Mouse (Mus musculus): ENCODE results near the gene Slc12a1. TPM values are rescaled to one million over a fixed set of nuclear protein-coding genes. Genes with fewer than 3 reads are reported as not detected.
A peak's percentile ranks its signal among the peaks of the same experiment; 100 is the strongest.

The Slc12a1 gene
- polyA plus RNA-seq, 1 experiment = not detected

DNA sequence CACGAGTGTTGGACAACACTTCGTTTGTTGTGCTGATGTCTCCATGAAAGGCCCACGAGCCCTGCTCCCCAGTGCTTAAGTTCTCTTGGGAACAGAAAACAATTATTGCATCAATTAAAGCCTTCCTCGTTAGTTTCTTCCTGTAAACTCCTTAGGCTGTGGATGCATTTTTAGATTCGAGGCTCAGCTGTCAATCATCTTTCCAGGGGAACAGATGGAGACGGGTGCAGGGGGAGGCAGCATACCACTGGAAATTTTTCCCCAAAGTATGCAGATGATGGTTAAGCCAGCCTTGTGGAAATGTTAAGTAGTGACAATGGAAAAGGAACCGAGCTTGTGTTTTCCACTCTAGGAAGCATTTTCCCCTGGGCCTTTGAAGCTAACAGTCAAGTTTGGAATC is 44.5 kb downstream of the Slc12a1 start:
- H3K4me3 ChIP-seq (ENCODE audit: insufficient read depth, low read length) = no peak overlapping the region
- no peak overlapping the region for H3K27ac ChIP-seq (ENCODE audit: insufficient read depth, low read depth, low read length)
- H3K4me1 ChIP-seq (ENCODE audit: control insufficient read depth, insufficient read depth, low read length) = no peaks in the 10 kb centered on the region
- TF ChIP-seq POLR2A (IDR thresholded peaks at IDR 0.05; ENCODE audit: borderline replicate concordance, low read depth, low read length) = no peak
- TF ChIP-seq CTCF (IDR thresholded peaks at IDR 0.05; ENCODE audit: low read depth, low read length) = no peak

DNA sequence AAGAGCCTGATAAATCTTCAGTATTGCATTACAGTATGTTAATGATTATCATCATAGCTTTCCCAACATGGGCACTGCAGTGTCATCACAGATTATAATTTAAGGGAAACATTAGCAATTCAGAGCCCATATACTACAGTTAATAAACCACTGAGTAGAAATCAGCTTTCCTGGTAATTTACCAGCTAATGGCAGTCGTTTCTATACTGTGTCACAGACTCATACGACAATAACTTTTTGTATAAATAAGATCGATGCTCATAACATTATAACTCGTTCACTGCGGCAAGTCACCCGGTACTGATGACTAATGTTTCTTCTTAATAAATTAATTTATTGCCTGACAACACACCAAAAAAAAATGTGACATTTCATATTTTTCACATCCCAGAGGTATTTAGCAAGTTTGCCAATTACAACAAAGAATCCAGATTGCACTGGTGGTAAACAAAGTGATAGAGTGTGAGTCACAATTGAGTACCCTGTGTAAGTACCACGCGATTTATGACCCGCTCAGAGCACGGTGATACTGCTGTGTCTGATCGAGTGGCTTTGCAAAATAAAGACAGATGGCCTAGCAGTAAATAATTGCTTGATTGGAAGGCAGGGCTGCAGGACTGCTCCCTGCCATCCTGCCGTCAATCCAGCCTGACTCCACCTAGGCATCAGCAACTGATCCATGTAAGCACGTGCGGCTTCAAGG is 56.7 kb downstream of the Slc12a1 start:
- Histone ChIP-seq H3K4me1 (ENCODE audit: control insufficient read depth, insufficient read depth, low read length) (no peaks in the 10 kb centered on the region), H3K27ac (ENCODE audit: insufficient read depth, low read depth, low read length) (no peak overlapping the region), H3K4me3 (ENCODE audit: insufficient read depth, low read length) (no peak overlapping the region)
- TF ChIP-seq CTCF (IDR thresholded peaks at IDR 0.05; ENCODE audit: low read depth, low read length) = no peak
- no peak for TF ChIP-seq POLR2A (IDR thresholded peaks at IDR 0.05; ENCODE audit: borderline replicate concordance, low read depth, low read length)

DNA sequence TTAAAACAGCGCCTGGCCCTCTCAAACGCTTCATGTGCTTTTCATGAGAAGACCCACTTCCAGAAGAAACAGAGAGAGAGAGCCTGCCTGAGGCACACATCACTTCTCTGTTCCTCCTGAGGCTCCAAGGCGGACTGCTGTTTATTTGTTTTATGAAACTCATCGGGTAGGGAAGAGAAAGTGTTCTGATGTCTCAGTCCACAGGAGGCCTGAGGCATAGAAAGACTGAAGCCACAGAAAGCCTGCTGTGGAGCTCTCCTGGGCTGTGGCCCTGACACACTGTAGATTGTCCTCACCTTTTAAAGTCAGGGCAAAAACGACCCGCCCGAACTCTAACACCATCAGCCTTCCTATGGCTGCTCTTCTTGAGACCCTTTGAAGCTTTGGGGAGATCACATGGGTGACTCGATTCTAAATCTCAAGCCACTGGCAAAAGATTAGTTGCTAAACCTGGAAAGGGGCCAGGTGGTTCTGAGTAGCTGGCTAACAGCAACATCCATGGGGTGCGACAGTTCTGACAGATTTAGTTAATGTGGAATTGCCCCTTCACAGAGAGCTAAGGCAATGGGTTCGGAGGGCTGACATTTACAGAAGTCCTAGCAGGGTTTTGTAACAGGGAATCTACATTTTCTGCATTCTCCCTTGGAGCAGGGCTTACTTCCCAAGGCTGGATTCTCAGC is 59.7 kb downstream of the Slc12a1 start:
- H3K27ac ChIP-seq (ENCODE audit: insufficient read depth, low read depth, low read length) = no peak overlapping the region
- H3K4me1 ChIP-seq (ENCODE audit: control insufficient read depth, insufficient read depth, low read length) = no peaks in the 10 kb centered on the region
- no peak for TF ChIP-seq CTCF (IDR thresholded peaks at IDR 0.05; ENCODE audit: low read depth, low read length)
- TF ChIP-seq POLR2A (IDR thresholded peaks at IDR 0.05; ENCODE audit: borderline replicate concordance, low read depth, low read length) = no peak
- no peak overlapping the region for H3K4me3 ChIP-seq (ENCODE audit: insufficient read depth, low read length)

DNA sequence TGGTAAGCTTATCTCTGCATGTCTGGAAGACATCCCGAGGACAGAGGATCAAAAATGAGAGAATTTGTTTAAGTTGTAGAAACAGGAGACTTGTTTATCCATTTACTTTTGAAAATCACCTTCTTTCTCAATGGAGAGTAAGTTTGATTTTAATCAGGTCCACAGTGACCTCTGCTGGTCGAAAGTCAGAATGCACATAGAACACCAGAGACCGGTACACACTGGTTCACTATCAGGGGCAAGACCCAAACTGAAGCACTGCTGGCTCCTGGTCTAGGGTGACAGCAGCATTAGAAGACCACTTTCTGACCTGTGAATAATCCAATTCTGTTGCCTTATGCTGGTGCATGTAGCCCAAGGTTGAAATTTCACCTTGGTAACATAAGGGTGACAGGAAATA is 62.3 kb downstream of the Slc12a1 start:
- Histone ChIP-seq H3K27ac (ENCODE audit: insufficient read depth, low read depth, low read length) (no peak overlapping the region), H3K4me1 (ENCODE audit: control insufficient read depth, insufficient read depth, low read length) (no peaks in the 10 kb centered on the region), H3K4me3 (ENCODE audit: insufficient read depth, low read length) (no peak overlapping the region)
- 0 out of 2 replicates have a peak, but pooled peaks have one; percentile 22 for TF ChIP-seq CTCF (IDR thresholded peaks at IDR 0.05; ENCODE audit: low read depth, low read length)
- no peak for TF ChIP-seq POLR2A (IDR thresholded peaks at IDR 0.05; ENCODE audit: borderline replicate concordance, low read depth, low read length)

GRCm38 (mm10) chr2:125217286-125217685 is 65.0 kb downstream of the Slc12a1 start:
- no peak for TF ChIP-seq POLR2A (IDR thresholded peaks at IDR 0.05; ENCODE audit: borderline replicate concordance, low read depth, low read length)
- TF ChIP-seq CTCF (IDR thresholded peaks at IDR 0.05; ENCODE audit: low read depth, low read length) = no peak
- H3K4me1 ChIP-seq (ENCODE audit: control insufficient read depth, insufficient read depth, low read length) = no peaks in the 10 kb centered on the region
- H3K4me3 ChIP-seq (ENCODE audit: insufficient read depth, low read length) = no peak overlapping the region
- no peak overlapping the region for H3K27ac ChIP-seq (ENCODE audit: insufficient read depth, low read depth, low read length)

DNA sequence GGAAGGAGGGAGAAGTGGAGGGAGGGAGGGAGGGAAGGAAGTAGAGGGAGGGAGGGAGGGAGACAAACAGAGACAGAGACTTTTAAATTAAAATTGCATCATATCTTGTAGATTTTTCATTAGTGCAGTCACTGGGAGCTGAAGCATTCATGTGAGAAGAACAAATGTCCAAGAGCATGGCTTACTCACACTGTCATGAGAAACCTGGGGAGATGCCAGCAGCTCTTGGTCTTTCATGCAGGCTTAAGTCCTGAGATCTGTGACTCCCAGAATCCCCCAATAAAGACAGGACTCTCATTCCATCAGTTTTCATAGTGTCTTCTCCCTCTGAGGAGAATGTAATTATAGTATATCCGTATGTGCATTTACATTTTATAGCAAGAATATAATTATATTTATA is 66.3 kb downstream of the Slc12a1 start:
- Histone ChIP-seq H3K4me3 (ENCODE audit: insufficient read depth, low read length) (no peak overlapping the region), H3K4me1 (ENCODE audit: control insufficient read depth, insufficient read depth, low read length) (no peaks in the 10 kb centered on the region), H3K27ac (ENCODE audit: insufficient read depth, low read depth, low read length) (no peak overlapping the region)
- TF ChIP-seq POLR2A (IDR thresholded peaks at IDR 0.05; ENCODE audit: borderline replicate concordance, low read depth, low read length) (no peak), CTCF (IDR thresholded peaks at IDR 0.05; ENCODE audit: low read depth, low read length) (no peak)

- no peaks in the 10 kb centered on the region for H3K4me1 ChIP-seq (ENCODE audit: control insufficient read depth, insufficient read depth, low read length)
- no peak overlapping the region for H3K4me3 ChIP-seq (ENCODE audit: insufficient read depth, low read length)
- no peak overlapping the region for H3K27ac ChIP-seq (ENCODE audit: insufficient read depth, low read depth, low read length)
- TF ChIP-seq CTCF (IDR thresholded peaks at IDR 0.05; ENCODE audit: low read depth, low read length) = no peak
- no peak for TF ChIP-seq POLR2A (IDR thresholded peaks at IDR 0.05; ENCODE audit: borderline replicate concordance, low read depth, low read length)
Observed at GRCm38 (mm10) chr2:125219268-125219667, 67.0 kb downstream of the Slc12a1 start.

DNA sequence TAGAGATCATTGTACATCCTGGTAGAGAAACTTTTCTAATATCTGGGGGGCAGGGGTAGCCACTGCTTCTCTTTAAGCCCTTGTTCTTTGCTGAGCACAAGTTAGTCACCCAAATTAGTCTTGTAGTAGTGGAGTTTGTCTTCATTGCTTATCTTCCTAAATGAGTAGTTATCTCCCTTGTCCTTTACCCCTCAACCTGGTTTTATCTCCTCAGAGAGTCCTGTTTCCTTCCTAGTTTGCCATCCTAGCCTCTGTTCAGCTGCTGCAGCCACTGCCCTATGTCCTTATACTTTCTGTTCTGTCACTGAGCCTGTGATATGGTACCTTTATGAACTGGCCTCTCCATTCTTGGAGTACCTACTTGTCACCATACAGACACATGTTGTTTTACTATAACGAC is 69.4 kb downstream of the Slc12a1 start:
- H3K27ac ChIP-seq (ENCODE audit: insufficient read depth, low read depth, low read length) = no peak overlapping the region
- H3K4me1 ChIP-seq (ENCODE audit: control insufficient read depth, insufficient read depth, low read length) = no peaks in the 10 kb centered on the region
- no peak overlapping the region for H3K4me3 ChIP-seq (ENCODE audit: insufficient read depth, low read length)
- no peak for TF ChIP-seq POLR2A (IDR thresholded peaks at IDR 0.05; ENCODE audit: borderline replicate concordance, low read depth, low read length)
- TF ChIP-seq CTCF (IDR thresholded peaks at IDR 0.05; ENCODE audit: low read depth, low read length) = no peak

DNA sequence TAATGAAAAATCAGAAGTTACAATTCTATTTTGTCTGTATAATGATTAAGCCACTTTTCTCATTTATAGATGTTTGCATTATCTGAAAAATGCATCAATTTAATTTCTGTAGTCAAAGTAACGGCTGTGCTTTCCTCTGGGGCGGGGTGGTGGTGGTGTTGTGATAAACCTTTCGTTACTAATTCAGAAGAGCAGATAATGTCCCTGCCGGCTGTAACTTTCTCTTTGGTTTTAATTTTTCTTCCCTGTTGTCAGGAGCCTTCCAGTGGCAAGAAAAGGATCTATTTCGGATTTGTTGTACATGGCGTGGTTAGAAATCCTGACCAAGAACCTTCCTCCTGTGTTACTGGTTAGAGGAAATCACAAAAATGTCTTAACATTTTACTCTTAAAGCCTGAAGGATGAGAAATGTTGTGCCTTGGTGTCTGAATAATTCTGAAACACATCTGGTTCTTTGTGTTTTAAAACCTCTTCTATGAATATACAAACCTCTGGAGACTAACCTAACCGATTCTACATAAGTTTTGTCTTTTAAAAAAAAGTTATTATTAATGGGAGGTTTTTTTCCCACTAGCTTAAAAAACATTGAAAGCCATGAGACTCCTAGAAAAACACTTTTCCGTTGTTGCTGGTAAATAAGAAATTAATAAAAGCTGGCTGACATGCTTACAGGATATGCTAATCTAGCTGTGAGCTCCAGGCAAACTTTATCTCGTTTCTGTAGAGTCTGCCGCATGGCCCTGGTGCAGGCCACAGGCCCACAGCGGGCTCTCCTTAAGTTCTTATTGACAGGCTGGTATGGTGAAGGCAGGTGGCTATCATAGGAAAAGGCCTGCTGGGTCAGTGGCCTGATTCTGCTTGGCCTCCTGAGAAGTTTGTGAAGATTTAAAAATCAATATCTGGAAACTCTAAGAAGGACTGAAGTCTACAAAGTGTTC is 76.4 kb downstream of the Slc12a1 start:
- H3K27ac ChIP-seq (ENCODE audit: insufficient read depth, low read depth, low read length) = no peak overlapping the region
- TF ChIP-seq CTCF (IDR thresholded peaks at IDR 0.05; ENCODE audit: low read depth, low read length) = no peak
- TF ChIP-seq POLR2A (IDR thresholded peaks at IDR 0.05; ENCODE audit: borderline replicate concordance, low read depth, low read length) = no peak

More for the DNA sequence above, 76.4 kb downstream of the Slc12a1 start:
- H3K4me3 ChIP-seq (ENCODE audit: insufficient read depth, low read length) = no peak overlapping the region
- H3K4me1 ChIP-seq (ENCODE audit: control insufficient read depth, insufficient read depth, low read length) = no peaks in the 10 kb centered on the region

Measured in bone marrow macrophage, adult 2 months (primary cell).